Mouse (Mus musculus): ENCODE data around the gene Opalin.

GRCm38 (mm10) chr19:41117334-41117733 is 40.4 kb upstream of the Opalin start:
- TF ChIP-seq CTCF (IDR thresholded peaks at IDR 0.05; ENCODE audit: low read depth) (no peak), EP300 (IDR thresholded peaks at IDR 0.05; ENCODE audit: low read depth) (no peak)
